Mouse (Mus musculus): Measurements from ENCODE around the gene Ltbp4.
A peak's percentile ranks its signal among the peaks of the same experiment; 100 is the strongest.

The Ltbp4 gene

DNA sequence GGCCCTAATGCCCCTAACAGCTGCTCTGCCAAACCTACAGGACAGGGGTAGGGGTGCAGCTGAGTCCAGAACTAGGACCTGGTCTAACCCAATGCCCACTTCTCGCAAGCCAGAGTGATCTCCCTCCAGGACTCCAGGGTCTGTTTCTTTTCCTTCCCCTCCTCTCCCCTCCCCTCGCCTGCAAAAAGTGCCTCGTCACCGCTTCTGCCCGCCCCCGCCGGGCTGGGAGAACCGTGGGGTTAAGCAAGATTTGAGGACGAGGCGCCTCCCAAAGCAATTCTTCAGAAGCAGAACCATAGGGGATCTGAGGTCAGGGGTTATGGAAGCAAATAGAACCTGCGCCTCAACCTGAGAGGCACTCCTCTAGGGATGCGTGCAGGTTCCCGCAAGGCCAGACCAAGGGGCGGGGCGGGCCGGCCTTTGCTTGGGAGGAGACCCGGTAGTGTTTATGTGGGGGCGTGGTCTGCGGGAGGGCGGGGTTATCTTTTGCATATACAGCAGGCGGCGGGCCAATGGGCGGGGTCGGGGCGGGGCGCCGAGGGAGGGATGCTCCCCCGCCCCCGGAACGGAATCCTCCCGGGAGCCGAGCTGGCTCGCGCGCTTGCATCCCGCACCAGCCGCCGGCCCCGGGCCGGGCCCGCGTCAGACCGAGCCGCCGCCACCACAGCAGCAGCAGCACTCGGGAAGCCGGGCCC is 79.1 kb downstream of the Ltbp4 start, which contains the start of gene Numbl:
TSS of gene Numbl (plus strand) at position 229 of the 695 bp plus-strand sequence.
- peak; percentile 87 for DNase-seq (ENCODE audit: low read depth)

DNA sequence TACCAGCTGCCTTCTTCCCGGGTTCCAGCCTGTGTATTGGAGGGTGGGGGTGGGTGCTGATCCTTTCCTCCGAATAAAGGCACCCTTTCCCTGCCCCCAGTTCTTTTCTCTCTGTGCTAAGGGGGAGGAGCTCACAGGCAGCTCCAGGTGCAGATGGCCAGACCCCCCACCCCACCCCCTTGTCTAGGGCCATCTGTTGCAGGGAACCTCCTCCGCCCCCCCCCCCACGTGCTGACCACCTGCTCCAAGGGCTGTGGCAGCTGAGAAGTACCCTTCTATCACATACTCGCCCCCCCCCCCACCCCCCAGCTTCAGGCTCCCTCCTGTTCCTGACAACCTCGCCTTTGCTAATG is 79.7 kb downstream of the Ltbp4 start:
- DNase-seq (ENCODE audit: low read depth), result no peak

DNA sequence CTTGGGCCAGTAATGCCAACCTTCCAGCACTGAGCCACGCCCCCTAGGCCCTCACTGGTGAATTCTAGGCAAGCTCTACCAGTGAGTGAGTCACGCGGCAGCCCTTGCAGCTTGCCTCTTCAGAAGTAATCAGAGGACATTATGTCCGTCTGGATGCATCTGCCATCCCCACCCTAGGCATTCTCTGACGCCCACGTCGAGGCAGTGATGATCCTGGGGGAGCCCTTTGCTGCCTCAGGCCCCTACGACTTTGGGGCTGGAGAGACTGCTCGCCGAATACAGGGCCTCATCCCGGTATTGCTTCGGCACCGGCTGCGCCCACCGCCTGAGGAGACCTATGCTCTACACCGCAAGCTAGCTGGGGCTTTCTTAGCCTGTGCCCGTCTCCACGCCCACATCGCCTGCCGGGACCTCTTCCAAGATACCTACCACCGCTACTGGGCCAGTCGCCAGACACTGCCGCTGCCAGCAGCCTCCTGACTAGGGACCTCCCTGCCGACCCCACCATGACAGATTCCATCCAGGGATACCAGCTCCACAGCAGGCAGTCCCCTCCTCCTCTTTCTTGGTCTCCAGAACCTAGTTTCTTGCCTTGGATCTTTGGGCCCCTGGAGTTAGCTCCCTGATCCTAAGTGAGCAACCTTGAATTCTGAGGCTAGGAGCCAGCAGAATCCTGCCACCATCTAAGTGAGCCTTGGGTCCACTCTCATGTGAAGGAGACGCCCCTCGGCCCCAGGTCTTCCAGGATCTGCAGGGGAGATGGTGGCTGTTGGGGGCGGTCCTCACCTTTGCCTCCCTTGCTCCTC is 80.2 kb downstream of the Ltbp4 start:
- no peak for DNase-seq (ENCODE audit: low read depth)

DNA sequence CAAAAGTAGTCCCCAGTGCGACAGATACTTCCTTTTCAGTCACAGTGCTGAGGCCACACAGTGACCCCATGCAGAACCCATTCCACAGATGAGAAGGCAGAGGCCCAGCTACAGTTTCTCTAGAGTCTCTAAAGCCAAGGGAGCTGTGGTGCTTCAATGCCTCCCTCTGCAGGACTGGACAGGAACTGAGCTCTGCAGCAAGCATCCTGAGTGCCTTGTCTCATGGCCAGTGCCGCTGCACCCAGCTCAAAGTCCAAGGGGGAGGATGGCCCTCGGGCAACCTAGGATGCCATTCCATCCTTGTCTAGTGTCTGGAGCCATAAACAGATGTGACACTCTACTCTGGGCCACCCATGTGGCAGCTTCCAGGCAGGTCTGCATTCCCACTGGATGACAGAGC is 81.8 kb downstream of the Ltbp4 start:
- DNase-seq (ENCODE audit: low read depth), result no peak

All from c-Kit-positive CD71-negative TER-119-negative erythroid progenitor cells, embryonic 14.5 days (primary cell).